Mouse (Mus musculus) adrenal gland, adult 2 months (tissue): ENCODE results near the gene Mutyh. TPM values are rescaled to one million over a fixed set of nuclear protein-coding genes. Genes with fewer than 3 reads are reported as not detected.
"Not testable (repeated sequence)": the region's sequence is repeated elsewhere in the genome, so short reads cannot be mapped to it uniquely, and the experiment has no call there.

ENCODE experiments used
- DNase-seq: peaks from one replicate; pipeline ENCODE4 v3.0.0; 2021
- polyA plus RNA-seq: library from polyadenylated mRNA; depleted of rRNA; stranded (reverse); fragments of >200 nt; gene quantifications from 2 replicates; pipeline ENCODE4 v1.2.3, GENCODE M21; 2012; rRNA removed
- total RNA-seq, 2 experiments: library from RNA; stranded (reverse); gene quantifications; 2 replicates each; pipeline ENCODE4 v1.2.3; 2021

Gene Mutyh
- total and polyA plus RNA-seq, 3 experiments, result 3.0 to 17.5 (median 7.8) TPM

DNA sequence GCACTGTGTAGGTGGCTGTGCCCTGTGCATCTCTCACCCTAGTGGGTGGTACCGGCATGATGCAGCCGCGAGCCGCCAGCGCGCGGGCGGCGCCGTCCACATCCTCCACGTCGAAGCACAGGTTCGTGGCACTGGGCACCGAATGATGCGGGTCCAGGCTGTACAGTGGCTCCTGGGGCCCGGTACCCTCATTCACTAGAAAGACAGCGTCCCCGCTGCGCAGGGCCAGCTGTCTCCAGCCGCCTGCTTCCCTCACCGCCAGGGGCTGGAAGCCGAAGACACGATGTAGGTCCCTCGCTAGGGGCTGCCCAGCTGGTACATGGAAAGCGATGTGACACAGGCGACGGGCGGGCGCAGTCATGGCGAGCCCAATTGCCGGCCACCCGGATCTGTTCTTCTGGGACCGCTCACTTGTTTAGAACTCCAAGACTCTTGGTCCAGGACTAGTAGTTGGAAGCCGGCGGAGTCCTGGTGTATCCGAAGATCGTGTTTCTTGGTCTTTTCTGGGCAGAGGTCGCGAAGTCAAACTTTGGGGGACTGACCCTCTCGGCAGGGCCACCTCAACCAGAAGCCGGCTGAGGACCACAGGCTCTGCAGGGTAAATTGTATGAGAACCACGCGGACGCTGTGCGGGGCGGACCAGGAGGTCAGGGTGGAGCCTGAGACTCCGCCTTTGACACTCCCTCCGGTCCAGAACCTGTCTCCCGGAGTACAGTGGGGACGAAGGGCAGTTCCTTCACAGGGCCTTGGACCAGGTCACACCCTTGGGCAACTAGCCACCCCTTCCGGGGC lies 13.6 kb downstream of the Mutyh start:
- peak; percentile 93 for DNase-seq

DNA sequence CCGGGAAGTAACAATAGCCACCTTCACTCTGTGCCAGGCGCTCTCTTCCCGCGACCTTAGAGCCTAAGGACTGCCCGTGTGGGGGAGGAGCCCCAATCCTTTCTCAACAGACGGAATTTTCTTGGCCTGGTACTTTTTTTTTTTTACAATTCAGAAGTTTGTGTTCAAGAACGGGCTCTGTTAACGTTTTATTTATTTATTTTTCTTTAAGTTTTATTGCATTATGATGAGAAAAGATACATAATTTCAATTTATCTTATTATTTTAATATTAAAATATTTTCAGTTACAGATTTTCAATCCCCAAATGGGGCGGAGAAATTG lies 14.1 kb downstream of the Mutyh start, which contains the start of gene Hpdl:
Hpdl (minus strand) TSS at position 14 of the 323 bp plus-strand sequence.
- DNase-seq, result no peak

DNA sequence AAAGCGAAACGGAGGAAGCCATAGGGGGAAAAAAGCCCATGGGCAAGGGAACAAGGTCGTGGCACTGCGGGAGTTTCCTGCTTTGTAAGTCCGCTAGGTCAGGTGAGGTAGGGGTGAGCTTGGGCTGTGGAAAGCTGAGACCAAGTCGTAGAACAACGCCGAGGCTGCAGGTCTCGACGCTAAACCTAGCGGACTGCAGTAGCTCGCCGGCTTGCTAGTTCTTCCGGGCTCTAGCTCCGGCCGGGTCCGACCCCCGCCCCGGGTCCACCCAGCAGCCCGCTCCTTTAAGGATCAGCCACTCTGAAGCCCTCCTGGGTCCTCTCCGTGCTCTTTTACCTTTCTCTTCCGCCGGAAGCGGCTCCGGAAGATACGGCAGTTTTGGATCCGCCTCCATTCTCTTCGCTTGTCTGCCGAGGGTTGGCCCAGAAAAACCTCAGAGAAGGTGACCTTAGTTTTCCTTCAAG lies 17.1 kb downstream of the Mutyh start:
- DNase-seq, result peak; percentile 86

DNA sequence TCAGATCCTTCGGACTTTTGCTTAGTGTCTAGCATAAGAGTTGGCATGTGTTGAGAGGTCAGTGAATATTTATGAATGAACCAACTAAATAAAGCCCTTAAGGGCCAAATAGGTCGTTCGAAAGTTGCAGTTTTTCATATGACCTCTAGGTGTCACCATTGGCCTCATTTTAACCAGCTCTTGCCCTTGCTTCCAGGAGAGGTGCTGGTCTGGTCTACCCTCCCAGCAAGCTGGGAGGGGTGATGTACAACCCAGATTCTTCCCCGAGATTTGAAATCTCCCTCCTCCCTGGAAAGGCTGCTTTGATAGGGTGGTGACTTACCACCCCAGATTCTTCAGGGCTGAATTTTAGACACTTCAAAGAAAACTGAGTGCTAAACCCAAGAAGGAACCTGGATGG lies 20.3 kb downstream of the Mutyh start:
- peak; percentile 39 for DNase-seq

DNA sequence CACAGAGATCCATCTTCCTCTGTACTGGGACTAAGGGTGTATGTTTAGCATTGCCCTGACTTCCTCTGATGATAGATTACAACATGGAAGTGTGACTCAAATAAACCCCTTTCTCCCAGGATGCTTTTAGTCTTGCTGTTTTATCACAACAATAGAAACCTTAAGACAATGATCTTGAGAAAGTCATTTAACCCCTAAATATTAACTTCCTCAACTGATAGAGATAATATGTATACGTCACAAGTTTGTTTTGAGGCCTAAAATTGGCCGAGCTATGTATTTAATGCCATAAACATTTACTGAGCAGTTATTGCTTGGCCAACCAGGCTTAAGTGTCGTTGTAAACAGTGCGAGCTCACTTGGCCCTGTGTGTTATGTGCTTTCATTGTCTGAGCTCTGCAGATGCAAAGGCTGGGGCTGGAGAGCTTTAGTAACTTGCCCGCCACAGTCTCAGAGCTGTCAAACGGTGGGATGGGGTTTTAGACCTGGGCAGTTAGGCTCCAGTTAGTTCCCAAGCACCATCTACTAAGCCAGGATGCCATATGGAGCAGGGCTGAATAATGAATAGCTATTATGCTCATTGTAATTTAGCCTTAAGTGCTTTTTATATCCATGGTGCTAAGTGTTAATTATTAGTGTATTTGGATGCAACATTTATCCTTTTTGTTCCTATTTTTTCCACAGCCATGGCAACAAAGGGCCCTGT lies 22.0 kb downstream of the Mutyh start:
- no peak for DNase-seq

DNA sequence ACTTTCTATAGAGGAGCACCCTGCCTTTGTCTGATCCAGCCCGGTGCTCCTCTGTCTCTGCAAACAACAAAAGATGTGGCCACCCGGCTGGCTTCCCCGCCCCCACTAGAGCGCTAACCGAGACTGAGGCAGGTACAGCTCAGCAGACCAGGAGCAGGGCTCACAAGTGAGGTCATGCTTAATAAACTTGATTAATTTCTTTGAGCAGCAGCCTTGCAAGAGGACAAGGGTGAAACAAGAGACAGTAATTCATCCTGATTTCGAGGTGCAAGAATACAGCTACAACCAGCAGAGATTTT lies 22.5 kb downstream of the Mutyh start:
- no peak for DNase-seq

DNA sequence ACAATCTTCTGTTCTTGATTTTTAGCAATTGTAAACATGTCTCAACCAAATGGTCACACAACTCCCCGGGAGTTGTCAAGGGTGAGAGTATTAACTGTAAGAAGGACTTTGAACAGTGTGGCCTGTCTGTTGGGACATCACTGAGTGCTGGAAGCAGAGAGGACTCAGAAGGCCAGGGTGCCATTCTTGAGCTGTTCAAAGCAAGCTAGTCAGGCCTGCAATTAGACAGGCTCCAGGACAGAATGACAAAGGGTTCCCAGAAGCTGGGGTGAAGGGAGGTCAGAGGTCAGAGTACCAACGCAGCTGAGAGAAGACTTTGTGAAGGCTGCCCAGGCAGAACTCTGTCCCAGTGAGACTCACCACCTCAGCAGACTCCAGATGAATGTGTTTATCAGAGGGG lies 31.5 kb downstream of the Mutyh start:
- DNase-seq, result no peak

DNA sequence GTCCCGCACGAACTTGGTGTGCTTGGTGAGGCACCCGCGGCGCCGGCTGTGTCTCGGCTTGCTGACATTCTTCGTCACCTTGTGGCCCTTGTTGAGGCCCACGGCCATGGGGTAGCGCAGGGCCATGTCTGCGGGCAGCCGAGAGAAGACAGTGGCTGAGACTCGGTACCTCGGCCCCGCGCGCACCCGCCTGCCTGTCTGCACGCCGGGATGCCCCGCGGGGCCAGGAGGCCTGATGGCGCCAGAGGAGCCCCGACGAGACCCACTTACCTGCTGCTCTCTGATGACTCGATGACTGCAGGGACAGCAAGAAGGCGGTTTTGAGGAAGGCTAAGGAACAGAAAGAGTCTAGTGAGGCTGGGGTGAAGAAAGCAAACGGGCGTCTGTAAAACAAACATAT lies 32.6 kb downstream of the Mutyh start:
- not testable (repeated sequence) for DNase-seq

DNA sequence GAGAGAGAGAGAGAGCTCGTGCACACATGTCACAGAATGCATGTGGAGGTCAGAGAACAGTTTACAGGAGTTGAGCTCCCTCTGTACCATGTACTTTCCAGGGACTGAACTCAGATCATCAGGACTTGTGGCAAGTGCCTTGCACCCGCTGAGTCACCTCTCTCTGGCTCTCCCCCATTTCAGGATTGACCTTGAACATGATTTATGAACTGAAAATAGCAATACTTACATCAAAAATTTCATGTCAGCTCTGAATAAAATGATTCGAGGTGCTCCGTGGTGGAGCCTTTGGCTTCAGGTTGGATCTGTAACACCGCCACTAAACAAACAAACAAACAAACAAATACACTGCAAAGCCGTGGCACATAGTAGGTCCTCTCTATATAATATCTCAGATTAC lies 33.3 kb downstream of the Mutyh start:
- peak; percentile 32 for DNase-seq

DNA sequence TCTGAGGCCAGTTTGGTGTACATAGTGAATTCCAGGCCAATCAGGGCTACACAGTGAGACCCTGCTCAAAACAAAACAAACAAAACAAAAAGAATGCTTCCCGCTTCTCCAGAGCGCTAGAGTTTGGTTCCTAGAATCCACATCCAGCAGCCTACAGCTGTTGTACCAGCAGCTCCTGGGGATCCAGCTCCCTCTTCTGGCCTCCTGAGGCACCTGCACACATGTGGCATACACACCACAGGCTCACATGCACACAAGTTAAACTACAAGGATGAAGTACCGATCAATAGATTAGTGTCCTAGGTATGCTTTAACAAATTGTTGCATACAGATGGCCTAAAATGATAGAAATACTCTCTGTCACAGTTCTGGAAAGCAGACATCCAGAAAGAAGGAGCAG lies 36.8 kb downstream of the Mutyh start:
- DNase-seq, result no peak

DNA sequence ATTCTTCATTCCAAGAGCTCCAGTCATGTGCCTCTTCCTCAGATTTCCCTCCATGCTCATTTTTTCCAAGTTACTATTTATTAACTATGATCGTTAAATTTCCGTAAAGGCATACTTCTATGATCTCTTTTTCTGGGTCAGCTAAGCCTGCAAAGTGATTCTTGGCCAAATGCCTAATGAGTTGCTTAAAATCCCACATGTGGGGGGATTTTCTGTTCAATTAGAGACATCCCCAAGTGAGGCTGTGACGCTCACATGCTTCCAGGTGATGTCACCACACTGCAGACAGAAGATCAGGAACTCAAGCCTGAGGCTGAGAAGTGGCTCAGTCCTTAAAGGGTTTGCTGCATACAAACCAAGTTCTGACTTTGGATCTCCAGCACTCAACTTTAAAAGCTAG lies 42.4 kb downstream of the Mutyh start:
- DNase-seq, result no peak

DNA sequence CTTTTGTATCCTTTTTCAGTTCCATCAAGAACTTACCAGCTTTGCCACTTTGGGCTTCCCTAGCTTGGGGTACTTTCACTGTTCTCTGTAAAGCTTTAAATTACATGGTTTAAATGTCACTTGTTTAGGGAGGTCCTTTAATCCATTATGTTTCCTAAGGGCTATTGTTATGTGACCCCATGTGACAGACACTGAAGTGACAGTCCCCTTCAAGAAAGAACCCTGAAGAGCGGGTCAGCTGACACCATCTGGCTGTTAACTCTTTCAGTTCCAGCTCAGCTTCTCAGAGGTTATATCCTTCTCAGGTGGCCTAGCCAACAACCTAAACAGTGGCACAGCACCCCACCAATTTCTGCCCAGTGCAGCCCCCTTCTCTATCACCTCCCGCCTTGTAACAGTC lies 46.8 kb downstream of the Mutyh start:
- DNase-seq, result no peak

DNA sequence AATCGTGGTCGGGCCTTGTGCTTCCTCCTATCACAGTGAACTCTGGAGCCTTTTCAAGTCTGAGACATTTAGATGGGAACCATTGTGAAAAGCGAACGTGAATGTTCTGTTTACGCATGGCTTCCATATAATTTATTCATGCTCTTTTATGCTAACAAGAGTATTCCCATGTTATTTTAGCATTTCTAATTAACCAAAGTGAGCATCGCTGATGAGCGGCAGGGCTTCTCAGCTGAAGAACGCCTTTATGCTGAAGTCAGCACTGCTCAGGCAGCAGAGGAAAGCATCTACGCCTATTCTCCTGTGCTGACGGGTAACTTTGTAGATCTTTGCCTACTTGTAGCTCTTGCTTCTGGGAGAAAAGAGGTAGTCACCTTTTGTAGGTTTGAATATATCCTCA lies 49.7 kb downstream of the Mutyh start:
- no peak for DNase-seq

DNA sequence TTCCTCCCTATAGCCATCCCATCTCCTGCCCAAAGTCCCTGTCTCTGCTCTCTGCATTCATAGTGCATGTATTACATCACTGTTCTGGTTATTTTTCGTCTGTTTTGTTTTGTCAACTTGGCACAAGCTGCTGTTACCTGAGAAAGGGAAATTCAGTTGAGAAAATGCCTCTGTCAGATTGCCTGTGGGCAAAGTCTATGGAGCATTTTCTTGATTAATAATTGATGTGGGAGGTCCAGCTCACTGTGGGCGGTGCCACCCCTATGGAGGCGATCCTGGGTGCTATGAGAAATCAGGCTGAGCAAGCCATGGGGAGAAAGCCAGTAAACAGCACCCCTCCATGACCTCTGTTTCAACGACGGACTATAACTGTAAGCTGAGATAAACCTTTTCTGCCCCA lies 52.2 kb downstream of the Mutyh start:
- DNase-seq, result no peak

DNA sequence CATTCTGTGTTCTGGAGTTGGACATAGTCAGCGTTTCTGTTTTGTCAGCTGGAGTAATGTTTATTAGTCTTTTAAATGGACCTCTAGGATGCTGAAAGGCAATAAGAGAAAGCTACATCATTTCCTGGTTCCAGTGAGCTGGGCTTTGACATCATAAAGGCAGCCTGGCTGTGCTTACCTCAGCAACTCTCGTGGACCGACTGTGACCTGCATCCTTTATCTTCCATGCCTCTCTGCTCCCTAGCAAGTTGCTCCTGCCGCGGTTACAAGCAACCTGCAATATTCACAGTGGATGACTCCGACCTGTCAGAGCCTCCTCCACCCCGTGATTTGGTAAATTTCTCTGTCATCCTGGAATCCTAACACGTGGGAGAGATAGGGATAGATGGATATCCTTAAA lies 54.5 kb downstream of the Mutyh start:
- no peak for DNase-seq

Other genes starting within 250 kb of the Mutyh start
- 10 to 100 TPM; 12.8 to 13.2 TPM for gene Ccdc17, start 211.1 kb upstream of the Mutyh start, total RNA-seq
- 9.1 and 9.8 TPM in 2 replicates for gene Ccdc17, start 211.1 kb upstream of the Mutyh start, polyA plus RNA-seq
- 10 to 100 TPM; 22.3 to 23.0 TPM for gene Nasp, start 179.8 kb upstream of the Mutyh start, total RNA-seq
- 1.3 and 1.9 TPM in 2 replicates for gene Nasp, start 179.8 kb upstream of the Mutyh start, polyA plus RNA-seq
- 1,000 to 10,000 TPM in 1 of 2 experiments, 100 to 1,000 TPM in 1; 867 to 1,182 TPM for gene Akr1a1, start 156.0 kb upstream of the Mutyh start, total RNA-seq
- gene Akr1a1, start 156.0 kb upstream of the Mutyh start, polyA plus RNA-seq, result 733 and 783 TPM in 2 replicates
- gene Prdx1, start 122.2 kb upstream of the Mutyh start, total RNA-seq, result 100 to 1,000 TPM; 703 to 816 TPM
- gene Prdx1, start 122.2 kb upstream of the Mutyh start, polyA plus RNA-seq, result 20.2 and 21.8 TPM in 2 replicates
- gene Mmachc, start 99.3 kb upstream of the Mutyh start, total RNA-seq, result 10 to 100 TPM; 36.1 to 43.5 TPM
- gene Mmachc, start 99.3 kb upstream of the Mutyh start, polyA plus RNA-seq, result 12.2 and 16.5 TPM in 2 replicates
- gene Ccdc163, start 99.2 kb upstream of the Mutyh start, total RNA-seq, result 10 to 100 TPM; 19.0 to 20.3 TPM
- 20.8 and 21.7 TPM in 2 replicates for gene Ccdc163, start 99.2 kb upstream of the Mutyh start, polyA plus RNA-seq
- 1 to 10 TPM; 3.4 to 5.4 TPM for gene Tesk2, start 86.8 kb upstream of the Mutyh start, total RNA-seq
- gene Tesk2, start 86.8 kb upstream of the Mutyh start, polyA plus RNA-seq, result 2.4 and 2.5 TPM in 2 replicates
- 10 to 100 TPM; 13.1 to 16.1 TPM for gene Toe1, start 83 bp upstream of the Mutyh start, total RNA-seq
- gene Toe1, start 83 bp upstream of the Mutyh start, polyA plus RNA-seq, result 14.2 and 14.3 TPM in 2 replicates
- gene Hpdl, start 14.0 kb downstream of the Mutyh start, total RNA-seq, result 1 to 10 TPM; 2.4 to 4.2 TPM
- gene Hpdl, start 14.0 kb downstream of the Mutyh start, polyA plus RNA-seq, result 7.7 and 8.9 TPM in 2 replicates
- 1 to 10 TPM; 3.6 to 4.7 TPM for gene Zswim5, start 69.7 kb downstream of the Mutyh start, total RNA-seq
- 1.8 and 2.4 TPM in 2 replicates for gene Zswim5, start 69.7 kb downstream of the Mutyh start, polyA plus RNA-seq
- gene Urod, start 186.7 kb downstream of the Mutyh start, total RNA-seq, result 100 to 1,000 TPM; 103 to 105 TPM
- 48.1 and 52.7 TPM in 2 replicates for gene Urod, start 186.7 kb downstream of the Mutyh start, polyA plus RNA-seq
- gene Hectd3, start 187.6 kb downstream of the Mutyh start, total RNA-seq, result 10 to 100 TPM; 28.4 to 29.5 TPM
- 96.5 and 96.9 TPM in 2 replicates for gene Hectd3, start 187.6 kb downstream of the Mutyh start, polyA plus RNA-seq
- 10 to 100 TPM; 30.3 to 33.0 TPM for gene Eif2b3, start 211.7 kb downstream of the Mutyh start, total RNA-seq
- gene Eif2b3, start 211.7 kb downstream of the Mutyh start, polyA plus RNA-seq, result 2.0 and 2.1 TPM in 2 replicates